Mouse (Mus musculus) cerebellum, postnatal 10 days (tissue): ENCODE measurements around the gene Lrrk1.

Experiments
- DNase-seq, 2 experiments: peaks; one replicate each; pipeline ENCODE4 v3.0.0; 2021; ENCODE audit warnings: mixed read lengths in 2 of 2

Lrrk1 gene

GRCm38 (mm10) chr7:66384213-66384612 lies 3.9 kb downstream of the Lrrk1 start:
- no peak for DNase-seq

GRCm38 (mm10) chr7:66376560-66376959 lies 11.6 kb downstream of the Lrrk1 start:
- DNase-seq = no peak

- DNase-seq = no peak
These were observed 12.4 kb downstream of the Lrrk1 start for GRCm38 (mm10) chr7:66375736-66376135.

- DNase-seq = no peak
These were observed 14.8 kb downstream of the Lrrk1 start for GRCm38 (mm10) chr7:66373391-66373790.

GRCm38 (mm10) chr7:66370970-66371369 lies 17.2 kb downstream of the Lrrk1 start:
- no peak for DNase-seq

- DNase-seq = no peak
These were observed 18.2 kb downstream of the Lrrk1 start for GRCm38 (mm10) chr7:66369934-66370445.

GRCm38 (mm10) chr7:66369071-66369933 lies 18.8 kb downstream of the Lrrk1 start:
- no peak for DNase-seq

- no peak for DNase-seq
These were observed 22.2 kb downstream of the Lrrk1 start, which contains the start of gene Gm10974 for GRCm38 (mm10) chr7:66365904-66366303. Gm10974 (plus strand) TSS chr7:66365905.

- no peak for DNase-seq
These were observed 22.7 kb downstream of the Lrrk1 start for GRCm38 (mm10) chr7:66365411-66365810.

GRCm38 (mm10) chr7:66364491-66364890 lies 23.7 kb downstream of the Lrrk1 start:
- DNase-seq = no peak

GRCm38 (mm10) chr7:66359044-66359443 lies 29.1 kb downstream of the Lrrk1 start:
- no peak for DNase-seq

GRCm38 (mm10) chr7:66358461-66358860 lies 29.7 kb downstream of the Lrrk1 start:
- no peak for DNase-seq

- DNase-seq = no peak
These were observed 32.2 kb downstream of the Lrrk1 start for GRCm38 (mm10) chr7:66355791-66356522.

GRCm38 (mm10) chr7:66354911-66355310 lies 33.2 kb downstream of the Lrrk1 start:
- no peak for DNase-seq

- DNase-seq = no peak
These were observed 37.1 kb downstream of the Lrrk1 start for GRCm38 (mm10) chr7:66351074-66351473.

- no peak for DNase-seq
These were observed 38.5 kb downstream of the Lrrk1 start for GRCm38 (mm10) chr7:66349670-66350069.

GRCm38 (mm10) chr7:66348588-66348987 lies 39.6 kb downstream of the Lrrk1 start:
- no peak for DNase-seq

GRCm38 (mm10) chr7:66346959-66347663 lies 41.0 kb downstream of the Lrrk1 start:
- peak; percentile 47 to 62 for DNase-seq

GRCm38 (mm10) chr7:66343307-66343706 lies 44.8 kb downstream of the Lrrk1 start:
- no peak for DNase-seq

GRCm38 (mm10) chr7:66342831-66343230 lies 45.3 kb downstream of the Lrrk1 start:
- DNase-seq = no peak

GRCm38 (mm10) chr7:66342323-66342722 lies 45.8 kb downstream of the Lrrk1 start:
- DNase-seq = peak; percentile 56 to 64

GRCm38 (mm10) chr7:66340044-66340443 lies 48.1 kb downstream of the Lrrk1 start:
- DNase-seq = no peak

- no peak for DNase-seq
These were observed 48.5 kb downstream of the Lrrk1 start for GRCm38 (mm10) chr7:66339625-66340024.
